Mouse (Mus musculus): ENCODE results near the gene Cers3.

The Cers3 gene

DNA sequence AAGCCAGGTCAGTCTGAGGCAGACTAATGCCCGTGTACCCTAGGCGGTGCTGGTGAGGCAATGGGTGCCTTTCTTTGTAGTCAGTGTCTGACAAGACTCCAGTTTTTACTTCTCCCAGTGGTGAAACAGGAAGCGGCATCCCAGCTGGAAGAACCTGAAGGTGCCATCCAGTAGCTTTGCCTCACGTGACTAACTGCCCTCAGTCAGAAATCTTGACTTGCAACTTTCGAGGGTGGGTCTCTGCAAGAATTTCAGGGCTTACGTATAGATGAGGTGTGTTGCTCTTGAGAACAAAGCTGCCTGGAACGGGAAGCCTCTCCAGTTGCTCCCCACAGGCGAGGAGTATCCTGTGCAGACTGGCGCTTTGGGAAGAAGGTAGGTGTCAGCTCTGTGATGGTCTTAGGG, at the start of gene Cers3:
TSS of gene Cers3 (plus strand) at position 128 of the 405 bp plus-strand sequence.
- DNase-seq (ENCODE audit: low read depth), result no peak

DNA sequence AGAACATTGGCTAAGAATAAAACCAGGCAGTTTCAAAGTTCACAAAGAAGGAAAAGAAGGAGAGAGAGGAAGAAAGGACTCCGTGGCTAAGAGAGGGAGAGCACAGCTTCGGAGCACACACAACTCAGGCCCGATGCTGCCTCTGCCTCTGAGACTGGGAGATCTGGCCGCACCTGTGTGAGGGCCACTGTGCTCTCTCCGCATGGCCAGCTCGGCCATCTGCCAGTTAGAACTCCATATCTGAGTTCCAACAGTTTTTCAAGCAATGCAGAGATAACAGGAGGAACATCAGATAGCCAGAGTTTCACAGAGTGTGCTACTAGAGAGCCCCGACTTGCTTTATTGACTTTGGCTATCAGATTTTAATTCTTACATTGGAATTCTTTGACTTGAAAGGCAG, 48.8 kb upstream of the Cers3 start:
- no peak for DNase-seq (ENCODE audit: low read depth)

DNA sequence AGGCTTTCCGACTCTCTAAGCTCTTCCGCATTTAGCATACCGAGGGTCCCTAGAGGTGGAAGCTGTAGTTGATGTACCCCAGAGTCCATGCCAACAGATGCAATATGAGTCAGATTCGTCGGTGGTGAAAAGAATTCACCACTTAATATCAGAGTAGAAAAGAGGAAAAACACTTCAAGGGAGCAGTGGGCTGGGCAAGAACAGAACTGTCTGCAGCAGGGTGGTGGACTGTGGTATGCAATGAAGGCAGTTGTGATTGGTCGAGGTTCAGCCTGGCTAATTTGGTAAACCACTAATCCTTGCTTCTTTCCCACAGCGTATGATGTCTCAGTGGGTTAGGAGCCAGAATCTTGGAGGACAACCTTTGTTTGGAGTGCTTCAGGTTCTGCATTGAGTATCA, 40.6 kb upstream of the Cers3 start:
- DNase-seq (ENCODE audit: low read depth), result no peak

DNA sequence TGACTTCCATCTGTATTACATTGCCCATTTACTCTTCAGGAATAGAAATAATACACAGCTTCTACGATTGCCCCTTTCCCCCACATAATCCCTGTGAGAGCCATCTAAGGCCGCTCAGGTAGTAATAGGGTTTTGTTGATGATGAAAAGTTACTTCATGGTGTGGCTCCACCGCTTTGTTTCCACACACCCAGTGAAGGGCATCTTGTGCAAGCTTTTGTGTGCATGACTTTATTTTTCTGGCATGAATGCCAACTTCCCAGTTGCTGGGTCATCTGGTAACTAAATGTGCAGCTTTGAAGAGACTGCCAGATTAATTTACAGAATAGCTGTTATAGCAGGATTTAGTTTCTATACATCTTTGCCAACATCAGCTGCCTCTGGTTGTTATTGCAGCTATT, 38.7 kb upstream of the Cers3 start:
- no peak for DNase-seq (ENCODE audit: low read depth)

DNA sequence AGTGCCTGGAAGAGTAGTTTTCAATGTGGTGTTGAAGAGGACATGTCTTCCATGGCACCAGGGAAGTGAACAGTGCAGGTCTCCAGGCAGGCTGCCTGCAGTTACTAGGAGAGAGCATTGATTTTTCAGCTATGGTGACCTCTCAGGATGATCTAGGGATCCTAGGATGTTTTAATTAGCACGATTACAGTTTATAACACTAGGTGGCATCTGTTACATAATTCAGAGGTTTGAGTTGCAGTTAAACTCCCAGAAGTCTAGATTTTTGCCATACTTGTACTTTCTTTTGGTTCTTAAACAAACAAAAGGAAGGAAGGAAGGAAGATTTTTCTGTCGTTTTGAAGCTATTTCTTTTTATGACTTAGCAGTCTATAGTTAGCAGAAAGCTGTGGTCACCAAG, 32.1 kb upstream of the Cers3 start:
- no peak for DNase-seq (ENCODE audit: low read depth)

DNA sequence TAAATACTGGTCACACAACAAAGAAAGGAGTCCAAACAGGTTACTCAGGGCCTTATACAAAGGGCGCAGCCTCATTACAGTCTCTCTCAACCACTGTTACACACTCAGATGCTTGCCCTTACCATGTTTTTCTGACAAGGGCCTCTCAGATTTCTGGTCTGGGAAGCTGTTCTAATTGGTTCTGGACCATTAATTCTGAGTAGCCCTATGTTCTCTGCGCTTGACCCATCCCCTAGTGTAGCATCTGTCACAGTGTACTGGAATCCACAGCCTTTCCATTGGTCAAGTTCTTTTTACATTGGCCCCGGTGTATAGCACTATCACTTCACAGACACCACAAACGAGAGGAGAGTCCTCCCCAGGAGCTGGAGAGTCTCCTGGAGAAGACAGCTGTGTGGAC, 18.8 kb upstream of the Cers3 start:
- no peak for DNase-seq (ENCODE audit: low read depth)

DNA sequence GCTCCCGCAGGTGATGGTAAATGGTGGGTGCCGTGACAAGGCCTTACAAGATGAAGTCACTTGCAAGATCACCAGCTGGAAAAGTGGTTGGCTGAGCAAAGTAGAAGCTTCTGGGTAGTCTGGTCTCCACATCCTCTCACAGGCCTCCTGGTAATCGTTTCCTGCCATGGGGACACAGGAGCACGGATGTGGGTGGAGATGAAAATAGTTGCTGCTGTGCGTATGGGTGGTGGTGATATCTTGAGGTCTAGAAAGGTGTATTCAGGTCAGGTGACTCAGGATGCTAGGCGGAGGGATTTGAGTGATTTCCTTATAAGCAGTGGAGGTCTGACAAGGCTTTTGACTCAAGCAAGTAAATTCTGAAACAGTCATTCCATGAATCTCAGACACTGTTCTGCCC, 18.4 kb upstream of the Cers3 start:
- no peak for DNase-seq (ENCODE audit: low read depth)

DNA sequence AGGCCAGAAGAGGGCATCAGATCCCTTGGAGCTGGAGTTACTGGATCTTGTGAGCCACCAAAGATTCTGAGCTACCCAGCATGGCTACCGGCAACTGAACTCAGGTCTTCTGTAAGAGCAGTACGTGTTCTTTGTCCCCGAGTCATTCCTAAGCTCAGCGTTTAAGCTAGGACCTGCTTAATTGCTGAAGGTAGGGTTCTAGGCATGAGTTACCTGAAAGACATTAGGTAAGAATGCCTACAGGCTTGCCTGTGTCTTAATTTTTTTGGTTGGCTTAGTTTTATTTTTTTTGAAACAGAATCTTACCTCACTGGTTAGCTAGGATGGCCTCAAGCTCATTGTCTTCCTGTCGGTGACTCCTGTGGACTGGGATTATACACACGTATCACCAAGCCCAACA, 15.2 kb upstream of the Cers3 start:
- DNase-seq (ENCODE audit: low read depth), result no peak

DNA sequence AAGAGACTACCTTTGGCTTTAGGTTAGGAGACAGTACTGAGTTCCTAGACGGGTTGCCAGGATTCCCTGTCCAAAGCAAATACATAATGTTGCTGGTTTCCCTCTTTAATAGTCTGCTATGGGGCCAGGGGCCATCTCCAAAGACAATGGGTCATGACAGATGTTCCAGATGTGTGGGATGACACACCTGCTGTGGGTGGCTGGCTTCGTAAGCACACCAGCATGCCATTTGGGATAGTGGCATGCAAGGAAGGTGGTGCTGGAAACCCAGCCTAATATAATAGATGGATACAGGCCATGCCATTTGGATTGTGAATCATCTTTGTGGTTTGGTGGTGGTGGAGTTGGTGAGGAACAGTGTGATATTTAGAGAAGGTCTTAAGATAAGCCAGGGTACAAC, 14.1 kb upstream of the Cers3 start:
- no peak for DNase-seq (ENCODE audit: low read depth)

DNA sequence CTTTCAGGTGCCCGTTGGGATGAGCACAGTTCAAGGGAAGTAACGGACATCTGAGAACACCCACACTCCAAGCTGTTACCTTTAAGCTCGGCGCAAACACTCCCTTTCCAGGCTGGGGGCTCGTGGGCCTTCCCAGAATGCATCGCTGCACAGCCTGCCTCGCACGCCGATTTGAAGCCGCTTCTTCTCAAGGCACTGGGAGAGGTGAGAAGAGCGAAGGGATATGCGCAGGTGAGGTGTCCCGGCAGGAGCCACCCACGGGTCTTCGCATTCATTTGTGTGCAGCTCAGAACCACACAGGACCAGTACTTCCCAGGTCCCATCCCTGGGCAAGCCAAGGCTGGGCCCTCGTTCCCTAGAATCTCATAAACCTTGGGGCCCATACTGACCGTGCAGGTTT, 9.9 kb upstream of the Cers3 start:
- DNase-seq (ENCODE audit: low read depth), result no peak

DNA sequence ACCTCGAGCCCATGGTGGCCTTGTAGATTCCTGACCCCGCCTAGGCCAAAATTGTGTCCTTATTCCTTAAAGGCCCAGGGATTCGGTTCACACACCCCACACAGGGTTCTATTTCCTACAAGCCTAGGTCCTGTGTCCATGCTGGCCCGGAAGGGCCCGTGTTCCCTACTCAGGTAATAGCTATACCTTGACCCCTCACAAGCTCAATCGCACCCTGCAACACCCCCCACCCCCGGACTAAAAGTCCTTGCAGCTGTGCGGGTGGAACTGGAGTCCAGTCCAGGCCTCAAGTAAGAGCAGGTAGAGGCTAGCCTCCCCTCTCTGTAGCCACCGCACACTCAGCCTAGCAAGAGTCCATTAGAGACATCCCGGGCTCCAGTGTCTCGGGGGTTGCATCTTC, 9.4 kb upstream of the Cers3 start:
- DNase-seq (ENCODE audit: low read depth), result no peak

DNA sequence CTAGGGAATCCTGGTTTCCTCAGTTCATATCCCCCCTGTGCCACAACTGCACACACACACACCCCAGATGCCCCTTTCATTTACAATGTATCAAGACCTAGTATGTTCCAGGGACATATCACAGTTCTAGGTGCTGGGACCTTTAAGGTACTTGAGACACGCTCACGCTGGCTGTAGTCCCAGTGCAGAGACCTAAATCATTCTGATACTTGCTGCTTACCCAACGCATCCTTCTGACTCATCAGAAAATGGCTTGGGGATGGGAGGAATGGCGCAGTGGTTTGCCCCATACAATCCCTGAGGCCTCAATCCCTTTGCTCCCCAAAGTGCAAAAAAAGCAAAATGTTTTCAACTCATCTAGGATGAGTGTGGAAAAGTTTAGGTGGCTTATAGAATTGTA, 8.8 kb upstream of the Cers3 start:
- DNase-seq (ENCODE audit: low read depth), result no peak

DNA sequence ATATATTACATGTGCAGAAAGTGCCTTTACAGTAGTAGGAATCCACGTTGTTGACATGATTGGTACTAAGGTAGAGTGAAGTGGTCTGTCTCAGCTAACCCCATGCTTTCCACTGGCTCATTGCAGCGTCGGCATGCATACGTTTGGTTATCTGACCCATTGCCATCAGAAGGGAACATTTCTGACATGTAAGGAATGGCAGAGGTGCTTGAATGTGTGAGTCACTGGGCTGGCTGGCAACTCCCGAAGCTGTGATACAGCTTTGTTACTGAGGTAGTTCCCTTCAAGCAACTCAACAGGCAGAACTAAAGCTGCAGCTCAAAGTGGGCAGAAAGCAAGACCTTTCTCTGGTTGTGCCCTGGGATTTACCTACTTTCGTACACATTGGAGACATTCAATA, 8.3 kb upstream of the Cers3 start:
- no peak for DNase-seq (ENCODE audit: low read depth)

DNA sequence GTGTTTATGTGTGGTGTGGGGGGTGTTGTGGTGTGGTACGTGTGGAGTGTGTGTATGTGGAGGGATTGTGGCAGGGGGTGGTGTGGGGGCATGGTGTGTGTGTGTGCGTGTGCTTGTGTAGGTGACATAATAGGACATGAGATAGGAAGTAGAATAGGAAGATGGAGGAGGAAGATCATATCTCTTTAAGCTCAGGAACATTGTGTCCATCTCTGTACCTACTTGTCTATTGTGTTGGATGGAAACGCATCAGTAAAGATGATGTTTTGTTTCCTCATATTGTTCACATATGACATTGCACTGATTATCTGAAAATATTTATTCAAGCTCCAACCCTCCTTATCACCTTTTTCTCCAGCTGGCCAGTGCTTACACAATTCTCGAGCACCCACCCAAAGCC, 5.9 kb upstream of the Cers3 start:
- DNase-seq (ENCODE audit: low read depth), result no peak

DNA sequence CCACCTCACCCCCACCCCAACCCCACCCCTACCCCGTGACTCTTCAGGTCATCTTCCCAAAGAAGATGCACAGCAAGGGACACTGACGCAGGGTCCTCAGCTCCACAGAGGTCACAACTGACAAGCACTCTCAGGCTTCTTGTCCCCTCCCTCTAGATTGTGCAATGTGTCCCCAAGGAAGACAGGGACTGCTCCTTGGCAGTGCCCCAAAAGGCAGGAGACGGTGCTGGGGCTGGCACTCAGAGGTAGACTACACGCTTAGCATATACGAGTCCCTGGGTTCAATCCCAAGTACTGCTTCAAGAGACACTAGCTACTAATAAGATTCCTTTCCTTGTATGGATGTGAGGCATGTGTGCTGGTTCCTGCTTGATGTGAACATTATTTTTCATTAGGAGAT, 2.3 kb upstream of the Cers3 start:
- DNase-seq (ENCODE audit: low read depth), result no peak

DNA sequence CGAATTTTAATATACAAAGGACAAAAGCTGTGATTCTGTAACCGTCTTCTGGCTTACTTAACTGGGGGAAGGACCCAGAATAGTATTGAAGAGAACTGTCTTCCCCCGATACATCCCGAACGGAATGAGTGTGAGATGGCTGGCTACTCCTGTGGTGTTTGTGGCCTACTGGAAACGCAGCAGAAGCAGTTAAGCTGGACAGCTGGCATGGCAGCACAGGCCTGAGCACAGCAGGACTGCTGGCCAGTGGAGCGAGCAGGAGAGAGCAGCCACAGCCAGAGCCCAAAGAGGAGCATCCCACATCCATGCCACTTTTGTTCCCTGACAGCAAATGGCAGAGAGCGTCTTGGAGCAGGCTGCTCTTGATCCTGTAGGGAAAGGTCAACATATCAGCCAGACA, 1.9 kb upstream of the Cers3 start:
- no peak for DNase-seq (ENCODE audit: low read depth)

DNA sequence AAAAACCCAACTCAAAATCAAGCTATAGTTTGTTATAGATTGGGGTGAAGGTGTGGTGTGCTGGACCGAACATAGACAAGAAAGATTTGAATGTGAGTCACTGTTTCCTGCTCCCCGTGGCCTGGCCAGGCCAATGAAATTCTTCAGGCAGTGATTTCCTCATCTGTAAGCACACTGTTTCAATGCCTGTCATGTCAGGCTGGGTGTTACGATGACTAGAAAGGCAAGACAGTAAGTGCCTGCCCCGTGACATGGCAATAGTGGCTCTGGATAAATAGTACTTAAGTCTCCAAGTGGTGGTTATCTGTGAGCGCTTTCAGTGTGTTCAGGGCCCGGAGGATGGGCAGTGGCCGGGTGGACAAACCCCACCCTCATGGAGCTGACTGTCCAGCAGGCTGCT, 3.7 kb downstream of the Cers3 start:
- no peak for DNase-seq (ENCODE audit: low read depth)

DNA sequence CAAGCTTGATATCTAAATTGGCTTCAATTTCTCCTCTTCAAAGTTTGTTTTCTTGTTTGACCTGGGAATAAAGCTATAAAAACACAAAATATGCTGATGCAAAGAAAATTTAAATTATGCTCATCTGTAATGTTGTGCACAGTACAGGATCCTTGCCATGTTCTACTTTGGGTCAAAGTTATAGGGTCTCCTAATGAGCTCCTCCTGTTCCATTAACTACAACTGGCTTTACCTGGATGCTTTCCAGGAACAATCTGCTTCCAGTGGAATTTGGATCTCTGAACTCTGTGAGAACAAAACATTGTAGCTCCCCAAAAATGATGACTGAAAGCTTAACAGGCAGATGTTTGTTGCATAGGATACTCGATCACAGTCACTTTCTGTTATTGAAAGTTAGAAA, 6.7 kb downstream of the Cers3 start:
- DNase-seq (ENCODE audit: low read depth), result no peak

DNA sequence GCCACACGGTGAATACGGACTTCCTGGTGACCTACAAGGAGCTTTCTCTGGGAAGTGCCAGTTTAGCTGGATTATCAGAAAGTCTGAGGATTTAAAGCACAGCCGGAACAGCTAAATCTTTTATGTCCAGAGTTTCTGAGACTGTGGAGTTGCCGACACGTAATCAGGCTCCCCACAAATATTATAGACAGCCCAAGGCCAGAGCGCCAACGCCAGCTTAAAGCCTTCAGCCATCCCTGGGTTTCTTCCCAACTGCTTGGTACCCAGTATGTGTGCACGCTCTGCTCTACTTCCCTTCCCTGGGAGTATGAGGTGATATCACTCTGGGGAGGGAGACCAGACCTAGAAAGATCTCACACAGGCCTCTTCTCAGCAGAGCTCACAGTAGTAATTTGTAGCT, 10.5 kb downstream of the Cers3 start:
- DNase-seq (ENCODE audit: low read depth), result no peak

DNA sequence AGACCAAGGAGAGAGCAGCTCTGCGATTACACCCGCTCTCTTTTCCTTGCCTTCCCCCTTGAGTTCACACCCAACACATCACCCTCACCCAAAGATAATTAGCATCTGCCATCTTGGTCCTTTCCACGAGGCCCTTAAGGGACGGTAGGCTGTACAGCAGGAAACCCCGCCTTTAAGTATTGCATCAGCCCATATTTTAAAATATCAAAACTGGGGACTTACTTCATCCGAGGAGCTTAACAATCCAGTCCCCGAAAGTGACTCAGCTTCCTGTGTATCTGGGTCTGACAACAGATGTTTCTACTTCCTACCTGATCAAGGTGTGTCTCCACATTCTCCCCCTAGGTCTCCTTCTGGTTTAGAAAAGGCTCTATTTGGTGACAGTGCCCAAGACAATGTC, 12.3 kb downstream of the Cers3 start:
- DNase-seq (ENCODE audit: low read depth), result no peak

DNA sequence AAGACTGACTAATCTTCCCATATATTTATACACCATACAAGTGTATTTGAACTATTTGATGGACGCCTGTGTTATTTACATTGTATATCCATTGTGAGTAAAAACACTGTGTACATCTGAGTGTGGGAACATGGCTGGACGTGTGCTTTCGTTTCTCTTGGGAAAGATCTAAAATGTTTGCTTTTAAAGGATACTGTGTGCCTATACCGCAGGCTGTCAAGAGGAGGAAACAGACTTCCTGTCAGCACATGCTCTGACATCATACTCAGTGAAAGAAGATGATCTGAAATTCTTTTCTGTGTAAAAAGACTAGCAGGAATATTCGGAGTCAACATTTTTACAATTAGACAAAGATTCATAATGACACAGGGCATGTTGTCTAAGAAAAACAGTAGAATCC, 26.6 kb downstream of the Cers3 start:
- DNase-seq (ENCODE audit: low read depth), result no peak

DNA sequence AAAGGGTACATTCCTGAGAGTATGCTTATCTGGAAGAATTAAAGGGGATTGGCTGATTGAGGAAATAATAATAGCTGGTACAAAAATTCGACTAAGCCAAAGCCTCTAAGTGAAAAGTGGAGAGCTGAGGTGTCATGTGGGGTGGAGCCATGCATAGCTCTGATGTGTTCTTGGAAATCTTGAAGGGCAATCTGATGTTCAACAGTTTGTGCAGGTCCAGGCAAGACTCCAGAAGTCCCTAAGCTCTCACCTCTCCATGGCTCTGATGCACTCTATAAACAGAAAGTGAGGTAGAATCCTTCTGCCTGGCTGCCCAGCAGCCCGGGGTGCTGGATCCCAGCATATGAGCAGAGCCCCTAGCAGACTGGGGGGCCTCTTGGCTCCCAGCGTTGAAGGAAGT, 27.4 kb downstream of the Cers3 start:
- DNase-seq (ENCODE audit: low read depth), result no peak

DNA sequence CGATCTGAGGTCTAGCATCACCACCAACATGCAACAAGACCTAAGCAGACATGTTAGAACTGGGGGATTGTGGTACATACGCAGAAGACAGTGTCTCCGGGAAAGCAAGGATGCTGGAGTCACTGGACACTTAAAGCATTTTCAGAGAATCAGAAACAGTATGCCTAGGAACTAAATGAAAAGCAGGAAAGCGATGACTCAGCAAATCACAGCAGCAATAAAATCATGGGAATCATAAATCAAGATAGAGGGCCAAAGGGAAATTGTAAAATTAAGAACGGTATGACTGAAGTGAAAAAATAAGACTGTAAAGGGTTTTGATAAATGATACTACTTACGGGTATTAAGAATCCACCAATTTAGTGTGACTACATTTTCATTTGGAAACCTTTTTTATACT, 27.9 kb downstream of the Cers3 start:
- DNase-seq (ENCODE audit: low read depth), result no peak

DNA sequence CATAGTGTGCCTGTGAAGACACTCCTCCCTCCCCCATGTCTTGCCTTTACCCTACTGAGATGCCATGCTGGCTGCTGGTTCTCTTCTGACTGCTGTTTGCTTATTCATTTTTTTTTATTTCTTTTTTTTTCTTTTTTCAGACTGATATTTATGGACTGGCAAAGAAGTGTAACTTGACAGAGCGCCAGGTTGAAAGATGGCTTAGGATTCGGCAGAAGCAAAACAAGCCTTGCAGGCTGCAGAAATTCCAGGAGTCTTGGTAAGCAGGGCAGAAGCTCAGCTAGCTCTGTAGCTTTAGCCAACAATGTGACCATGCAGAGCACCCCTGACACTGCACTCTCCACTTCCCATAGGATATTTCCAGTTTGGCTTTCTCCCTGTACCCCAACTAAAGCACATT, 36.1 kb downstream of the Cers3 start:
- no peak for DNase-seq (ENCODE audit: low read depth)

Data from c-Kit-positive CD71-positive TER-119-negative erythroid progenitor cells, embryonic 14.5 days (primary cell).